Mouse (Mus musculus) stomach, embryonic 14.5 days (tissue): ENCODE data around the gene Stard13. TPM values are rescaled to one million over a fixed set of nuclear protein-coding genes. Genes with fewer than 3 reads are reported as not detected.

Experiments used
- polyA plus RNA-seq: library from polyadenylated mRNA; unstranded; fragments of >200 nt; fragmentation: Nextera tagmentation; extraction: Ambion mirVana; gene quantifications from 2 replicates; pipeline ENCODE4 v1.2.1, GENCODE M21; 2014

Gene Stard13
- polyA plus RNA-seq, 1 experiment from 2014 or later: 14.1 TPM

Other genes with a start within 250 kb of the Stard13 start
- not detected in 2 replicates for gene Gm42906, start 194.3 kb upstream of the Stard13 start, polyA plus RNA-seq